Mouse (Mus musculus) G1E (cell line): ENCODE measurements around the gene Gse1.

Experiments used
- CTCF ChIP-seq: IDR thresholded peaks from 2 replicates; pipeline ENCODE4 v1.5.1; 2012; ENCODE audit warnings: low read depth, low read length, inconsistent platforms, mixed read lengths
- GATA1 ChIP-seq: IDR thresholded peaks from 2 replicates; pipeline ENCODE4 v1.6.1; 2012; ENCODE audit warnings: borderline replicate concordance, low read length, inconsistent platforms, mixed read lengths
- GATA2 ChIP-seq: IDR thresholded peaks from 2 replicates; pipeline ENCODE4 v1.6.1; 2012; ENCODE audit warnings: low read depth, low read length, inconsistent platforms, borderline replicate concordance
- POLR2AphosphoS5 ChIP-seq: IDR thresholded peaks from 2 replicates; pipeline ENCODE4 v1.6.1; 2012; ENCODE audit warnings: low read depth, low read length, inconsistent platforms; ENCODE audit not compliant: insufficient replicate concordance
- TAL1 ChIP-seq: conservative IDR thresholded peaks from 2 replicates; pipeline ENCODE4 v1.6.1; 2012; ENCODE audit warnings: low read depth, low read length, inconsistent platforms, mixed read lengths

DNA sequence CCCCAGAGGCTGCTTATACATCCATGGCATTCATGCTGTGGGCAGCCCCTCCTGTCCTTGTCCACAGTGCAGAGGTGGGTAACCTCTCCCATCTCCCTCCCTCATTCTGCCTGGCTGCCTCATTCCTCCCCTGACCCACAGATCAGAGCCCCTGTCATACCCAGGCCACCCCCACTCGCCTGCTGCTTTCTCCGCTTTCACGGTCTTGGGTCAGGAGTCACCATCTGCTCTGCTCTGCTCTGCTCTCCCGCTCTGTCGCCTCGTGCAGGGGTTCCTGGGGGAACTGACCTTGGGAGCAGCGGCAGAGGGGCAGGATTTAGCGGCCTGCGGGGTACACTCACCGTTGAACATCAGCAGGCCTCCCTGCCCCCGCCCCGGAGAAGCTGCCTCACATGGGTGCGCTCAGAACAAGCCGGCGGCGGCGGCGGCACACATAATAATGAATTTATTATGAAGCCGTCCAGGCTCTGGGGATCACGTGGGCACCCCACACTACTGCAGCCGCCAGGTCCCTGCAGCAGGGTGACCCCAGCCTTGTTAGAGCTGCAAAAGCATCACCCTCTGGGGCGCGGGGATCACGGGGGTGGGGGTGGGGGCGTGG lies 321.2 kb downstream of the Gse1 start:
- TF ChIP-seq GATA1 (no peak), CTCF (no peak), TAL1 (no peak), POLR2AphosphoS5 (no peak), GATA2 (no peak)
